8 mouse cellular contexts compared by ENCODE assay signal in the genomic region with DNA sequence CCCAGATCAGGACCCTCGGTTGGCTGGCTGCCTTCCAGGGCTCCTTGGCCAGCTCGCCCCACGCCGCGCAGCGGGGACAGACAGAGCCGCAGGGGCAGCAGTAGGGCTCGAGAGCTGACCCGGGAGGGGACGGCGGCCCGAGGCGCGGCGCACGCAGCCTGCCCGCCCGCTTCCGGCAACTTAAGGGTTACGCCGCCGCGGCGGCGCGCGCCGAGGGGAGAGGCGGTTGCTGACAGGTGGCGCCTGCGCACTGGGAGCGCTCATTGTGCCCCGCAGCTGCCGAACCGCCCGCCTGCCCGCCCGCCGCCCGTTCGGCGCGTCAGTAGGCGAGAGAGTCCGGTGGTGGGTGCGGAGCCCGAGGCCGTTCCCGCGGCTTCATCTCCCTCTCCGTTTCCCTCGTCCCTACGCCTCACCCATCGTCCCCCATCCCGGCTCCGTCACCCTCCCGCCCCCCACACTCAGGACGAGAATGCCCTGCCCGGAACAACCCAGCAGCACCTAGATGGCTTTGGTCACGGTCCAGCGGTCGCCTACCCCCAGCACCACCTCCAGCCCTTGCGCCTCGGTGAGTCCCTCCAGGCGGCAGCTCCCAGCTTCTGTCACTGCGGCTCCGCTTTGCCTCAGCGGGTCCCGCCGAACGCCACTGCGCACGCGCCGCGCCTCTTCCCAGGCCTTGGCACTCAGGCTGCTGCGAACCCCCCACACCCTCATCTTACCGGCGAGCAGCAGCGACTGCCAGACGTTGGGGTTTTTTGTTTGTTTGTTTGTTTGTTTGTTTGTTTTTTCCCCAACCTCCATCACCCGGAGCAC. TPM values are rescaled to one million over a fixed set of nuclear protein-coding genes. Genes with fewer than 3 reads are reported as not detected.
A peak's percentile ranks its signal among the peaks of the same experiment; 100 is the strongest.
DNase-seq lines count a peak whose midpoint lies in the region; ATAC-seq and TF ChIP-seq lines count a peak whose summit lies in the region.

A gene (plus strand): TSS at position 337 of the 810 bp plus-strand sequence.

- TF ChIP-seq EP300 in liver, embryonic 14.5 days (IDR thresholded peaks at IDR 0.05; ENCODE audit: low read depth) = no peak

- TF ChIP-seq CTCF in E14TG2a.4 (conservative IDR thresholded peaks at IDR 0.05; ENCODE audit: low read length) = no peak
- TF ChIP-seq CTCF in liver, embryonic 14.5 days (IDR thresholded peaks at IDR 0.05; ENCODE audit: low read depth) = 0 out of 2 replicates have a peak, but pooled peaks have one; percentile 18

- peak within 1 kb of the TSS; percentile 99 for H3K27ac ChIP-seq in forebrain, embryonic 12.5 days
- peak within 1 kb of the TSS; percentile 95 for H3K27ac ChIP-seq in heart, embryonic 16.5 days (ENCODE audit: low read length)
- peak within 1 kb of the TSS; percentile 83 for H3K27ac ChIP-seq in liver, embryonic 14.5 days
- H3K27ac ChIP-seq in neural tube, embryonic 11.5 days (ENCODE audit: low read depth, low read length) = peak within 1 kb of the TSS; percentile 98
- peak within 1 kb of the TSS; percentile 90 for H3K27ac ChIP-seq in stomach, embryonic 16.5 days (ENCODE audit: low read length)

- no peaks in the 10 kb centered on the region for H3K9me3 ChIP-seq in E14TG2a.4 (ENCODE audit: low read length)
- no peaks in the 10 kb centered on the region for H3K9me3 ChIP-seq in forebrain, embryonic 12.5 days
- H3K9me3 ChIP-seq in heart, embryonic 16.5 days (replicated peaks; ENCODE audit: control insufficient read depth, low read length) = no peaks in the 10 kb centered on the region
- no peaks in the 10 kb centered on the region for H3K9me3 ChIP-seq in liver, embryonic 14.5 days (ENCODE audit: control insufficient read depth, low read length)
- no peaks in the 10 kb centered on the region for H3K9me3 ChIP-seq in neural tube, embryonic 11.5 days (ENCODE audit: control insufficient read depth, low read length)
- no peaks in the 10 kb centered on the region for H3K9me3 ChIP-seq in stomach, embryonic 16.5 days (replicated peaks; ENCODE audit: control insufficient read depth, low read length)

- H3K4me3 ChIP-seq in E14TG2a.4 (replicated peaks; ENCODE audit: low read length) = peak within 1 kb of the TSS; percentile 94
- H3K4me3 ChIP-seq in forebrain, embryonic 12.5 days (replicated peaks) = peak within 1 kb of the TSS; percentile 77
- H3K4me3 ChIP-seq in heart, embryonic 16.5 days (ENCODE audit: low read length) = peak within 1 kb of the TSS; percentile 97
- peak within 1 kb of the TSS; percentile 78 to 91 for H3K4me3 ChIP-seq in liver, embryonic 14.5 days (ENCODE audit: insufficient read depth in 1 of 2, low read depth in 2 of 2, low read length in 2 of 2)
- H3K4me3 ChIP-seq in neural tube, embryonic 11.5 days (ENCODE audit: low read depth, low read length) = peak within 1 kb of the TSS; percentile 90
- H3K4me3 ChIP-seq in stomach, embryonic 16.5 days (replicated peaks; ENCODE audit: low read length) = peak within 1 kb of the TSS; percentile 67

- H3K4me2 ChIP-seq in forebrain, embryonic 12.5 days = peak within 1 kb of the TSS; percentile 70
- peak within 1 kb of the TSS; percentile 91 for H3K4me2 ChIP-seq in heart, embryonic 16.5 days (ENCODE audit: low read depth, low read length)
- H3K4me2 ChIP-seq in liver, embryonic 14.5 days (ENCODE audit: low read depth) = peak within 1 kb of the TSS; percentile 94
- H3K4me2 ChIP-seq in neural tube, embryonic 11.5 days (ENCODE audit: low read depth) = peak within 1 kb of the TSS; percentile 89
- peak within 1 kb of the TSS; percentile 81 for H3K4me2 ChIP-seq in stomach, embryonic 16.5 days (ENCODE audit: low read depth, low read length)

- H3K4me1 ChIP-seq in E14TG2a.4 (replicated peaks; ENCODE audit: low read depth, low read length) = peaks cover 13% of the 10 kb centered on the region
- peaks cover 16% of the 10 kb centered on the region for H3K4me1 ChIP-seq in forebrain, embryonic 12.5 days
- H3K4me1 ChIP-seq in heart, embryonic 16.5 days (ENCODE audit: control insufficient read depth, insufficient read depth, low read length) = peaks cover 12% of the 10 kb centered on the region
- H3K4me1 ChIP-seq in liver, embryonic 14.5 days (replicated peaks; ENCODE audit: control insufficient read depth in 2 of 2, insufficient read depth in 2 of 2, low read length in 1 of 2) = peaks cover 9 to 10% of the 10 kb centered on the region in 2 experiments
- peaks cover 5% of the 10 kb centered on the region; the same call in 1 of the 2 replicates for H3K4me1 ChIP-seq in neural tube, embryonic 11.5 days (ENCODE audit: control insufficient read depth, insufficient read depth, low read length)
- peaks cover 7% of the 10 kb centered on the region for H3K4me1 ChIP-seq in stomach, embryonic 16.5 days (ENCODE audit: control insufficient read depth, insufficient read depth, low read length)

- peak; percentile 78 for DNase-seq in c-Kit-positive CD71-positive TER-119-negative erythroid progenitor cells, embryonic 14.5 days (ENCODE audit: low read depth)
- peak; percentile 82 to 93 for DNase-seq in kidney, postnatal 25 days
- peak; percentile 79 to 82 (median 80) for DNase-seq in liver, embryonic 14.5 days (ENCODE audit: low read depth in 3 of 3, low spot score in 3 of 3)
- peak; percentile 95 for DNase-seq in neural tube, embryonic 11.5 days (ENCODE audit: low spot score)

- under 1% methylated on average over 76 of the region's 82 CpGs for WGBS in forebrain, embryonic 12.5 days
- WGBS in heart, embryonic 16.5 days = under 1% methylated on average over 74 of the region's 82 CpGs
- 0% methylated on average over 74 of the region's 82 CpGs for WGBS in liver, embryonic 14.5 days (ENCODE audit: insufficient replicate concordance)
- under 1% methylated on average over 50 of the region's 82 CpGs for WGBS in neural tube, embryonic 11.5 days
- WGBS in stomach, embryonic 16.5 days = under 1% methylated on average over 81 of the region's 82 CpGs

- H3K9ac ChIP-seq in forebrain, embryonic 12.5 days = peak within 1 kb of the TSS; percentile 95
- peak within 1 kb of the TSS; percentile 95 for H3K9ac ChIP-seq in heart, embryonic 16.5 days (ENCODE audit: low read length)
- peak within 1 kb of the TSS; percentile 97 for H3K9ac ChIP-seq in liver, embryonic 14.5 days (replicated peaks)
- H3K9ac ChIP-seq in neural tube, embryonic 11.5 days (ENCODE audit: low read length) = peak within 1 kb of the TSS; percentile 84
- peak within 1 kb of the TSS; percentile 94 for H3K9ac ChIP-seq in stomach, embryonic 16.5 days (ENCODE audit: low read length)

- ATAC-seq in forebrain, embryonic 12.5 days (ENCODE audit: low FRiP score) = peak; percentile 92
- ATAC-seq in heart, embryonic 16.5 days (replicated peaks; ENCODE audit: extremely low read depth, insufficient read depth, low FRiP score) = peak; percentile 83
- ATAC-seq in liver, embryonic 14.5 days (ENCODE audit: insufficient read depth) = peak; percentile 89
- ATAC-seq in neural tube, embryonic 11.5 days (ENCODE audit: insufficient read depth, low FRiP score, low TSS enrichment) = peak; percentile 85
- peak; percentile 84 for ATAC-seq in stomach, embryonic 16.5 days (ENCODE audit: insufficient read depth, low FRiP score)

- peaks cover 19% of the 10 kb centered on the region for H3K27me3 ChIP-seq in E14TG2a.4 (ENCODE audit: insufficient read depth, low read length)
- H3K27me3 ChIP-seq in forebrain, embryonic 12.5 days = no peaks in the 10 kb centered on the region
- H3K27me3 ChIP-seq in heart, embryonic 16.5 days (ENCODE audit: control insufficient read depth, insufficient read depth, low read length) = no peaks in the 10 kb centered on the region
- H3K27me3 ChIP-seq in liver, embryonic 14.5 days (ENCODE audit: control insufficient read depth, insufficient read depth, low read length) = no peaks in the 10 kb centered on the region
- no peaks in the 10 kb centered on the region for H3K27me3 ChIP-seq in neural tube, embryonic 11.5 days (ENCODE audit: control insufficient read depth, insufficient read depth, low read length)
- no peaks in the 10 kb centered on the region for H3K27me3 ChIP-seq in stomach, embryonic 16.5 days (ENCODE audit: control insufficient read depth, insufficient read depth, low read length)

- no peaks in the 10 kb centered on the region for H3K36me3 ChIP-seq in E14TG2a.4 (ENCODE audit: insufficient read depth, low read length)
- no peaks in the 10 kb centered on the region for H3K36me3 ChIP-seq in forebrain, embryonic 12.5 days (replicated peaks)
- no peaks in the 10 kb centered on the region for H3K36me3 ChIP-seq in heart, embryonic 16.5 days (ENCODE audit: control insufficient read depth, insufficient read depth)
- no peaks in the 10 kb centered on the region for H3K36me3 ChIP-seq in liver, embryonic 14.5 days (replicated peaks; ENCODE audit: control insufficient read depth, insufficient read depth, low read depth)
- H3K36me3 ChIP-seq in neural tube, embryonic 11.5 days (ENCODE audit: control insufficient read depth, insufficient read depth, low read length) = no peaks in the 10 kb centered on the region
- H3K36me3 ChIP-seq in stomach, embryonic 16.5 days (ENCODE audit: control insufficient read depth, insufficient read depth, low read length) = no peaks in the 10 kb centered on the region

RNA-seq across cellular contexts. Expression of the gene that starts here (rescaled TPM):
- 19.4 and 20.7 TPM in 2 replicates for polyA plus RNA-seq in forebrain, embryonic 12.5 days (2016; fragmentation: Nextera tagmentation; extraction: Ambion mirVana)
- polyA plus RNA-seq in heart, embryonic 16.5 days (2015; fragmentation: Nextera tagmentation; extraction: Ambion mirVana) = 25.1 and 25.5 TPM in 2 replicates
- 2.0 and 2.5 TPM in 2 replicates for polyA plus RNA-seq in liver, embryonic 14.5 days (2012; rRNA removed)
- polyA plus RNA-seq in liver, embryonic 14.5 days (2014; fragmentation: Nextera tagmentation; extraction: Ambion mirVana) = 3.6 and 4.2 TPM in 2 replicates
- polyA plus RNA-seq in neural tube, embryonic 11.5 days (2014; fragmentation: Nextera tagmentation; extraction: Ambion mirVana) = 11.9 and 14.3 TPM in 2 replicates
- polyA plus RNA-seq in stomach, embryonic 16.5 days (2015; fragmentation: Nextera tagmentation; extraction: Ambion mirVana) = 7.4 and 8.4 TPM in 2 replicates

Comparison
In these comparisons a context has a peak if more than half of its experiments do, and no peak if none do; other contexts are left out.
1. Peak in every context shown above with its lines: DNase-seq, ATAC-seq, H3K4me3 ChIP-seq and H3K27ac ChIP-seq.